Mouse (Mus musculus) erythroid progenitor cell, adult 5-6 weeks (primary cell): Measurements from ENCODE around the gene Rbm19. TPM values are rescaled to one million over a fixed set of nuclear protein-coding genes. Genes with fewer than 3 reads are reported as not detected.

Source experiments
- ATAC-seq: replicated peaks from 2 replicates; pipeline ENCODE4 v1.8.0; 2016; ENCODE audit warnings: moderate number of reproducible peaks, mild to moderate bottlenecking, moderate TSS enrichment, inconsistent platforms; ENCODE audit not compliant: poor library complexity, low FRiP score, severe bottlenecking
- total RNA-seq, 2 experiments: library from RNA; stranded (forward) in 1 of 2; stranded (reverse) in 1 of 2; fragments of 150-400 nt in 1 of 2; fragments of 186-747, 209-891 nt in 1 of 2; gene quantifications; 2 replicates each; pipeline versions ENCODE4 v1.2.3 to v1.2.4; 2015 to 2017; ENCODE audit warnings: low replicate concordance in 2 of 2

Rbm19 gene
- total RNA-seq, 2 experiments from 2014 or later, result 4.5 TPM; not detected in 1

- no peak for ATAC-seq
Observed at GRCm38 (mm10) chr5:120162689-120163088, 46.4 kb downstream of the Rbm19 start.

GRCm38 (mm10) chr5:120163428-120163827 is 47.2 kb downstream of the Rbm19 start:
- no peak for ATAC-seq

- ATAC-seq, result no peak
Observed at GRCm38 (mm10) chr5:120164450-120164849, 48.2 kb downstream of the Rbm19 start.

DNA sequence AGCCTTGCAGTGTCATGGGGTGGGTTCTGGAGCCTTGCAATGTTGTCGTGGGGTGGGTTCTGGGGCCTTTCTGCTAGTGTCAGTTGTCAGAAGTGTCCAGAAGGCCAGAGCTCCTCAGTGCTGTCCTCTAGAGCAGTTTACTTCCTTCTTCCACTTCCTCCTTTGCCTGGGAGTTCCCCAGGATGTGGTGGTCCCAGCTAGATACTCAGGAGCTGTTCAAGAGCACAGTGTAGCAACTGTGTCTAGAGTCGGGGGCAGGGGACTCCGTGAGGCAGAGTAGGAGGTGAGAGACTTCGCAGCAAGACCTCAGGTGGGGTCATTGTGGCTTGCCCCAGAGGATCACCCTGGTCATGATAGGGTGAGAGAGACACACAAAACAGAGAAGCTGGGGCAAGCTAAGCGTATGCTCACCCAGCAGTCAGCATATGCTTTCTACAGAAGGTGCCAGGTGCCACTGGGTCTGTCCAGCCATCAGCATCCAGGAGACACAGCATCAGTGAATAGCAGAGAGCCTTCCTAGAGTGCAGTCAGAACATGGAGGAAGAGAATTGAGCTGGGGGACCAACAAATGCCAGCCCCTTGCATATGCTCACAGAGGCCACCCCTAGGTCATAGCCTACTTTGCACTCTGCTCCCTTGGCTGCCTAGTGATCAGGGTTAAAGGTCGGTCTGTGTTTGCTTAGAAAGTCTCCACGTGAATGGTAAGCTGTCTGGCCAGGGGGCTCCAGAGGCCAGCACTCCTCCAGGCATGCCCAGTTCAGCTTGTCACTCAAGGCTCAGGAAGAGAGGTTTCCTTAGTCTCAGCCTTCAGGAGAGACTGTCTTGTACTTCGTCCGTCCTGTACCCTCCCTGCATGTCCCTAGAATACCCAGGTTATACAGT is 49.0 kb downstream of the Rbm19 start:
- no peak for ATAC-seq

- ATAC-seq, result no peak
Observed at GRCm38 (mm10) chr5:120167787-120168325, 51.6 kb downstream of the Rbm19 start.

DNA sequence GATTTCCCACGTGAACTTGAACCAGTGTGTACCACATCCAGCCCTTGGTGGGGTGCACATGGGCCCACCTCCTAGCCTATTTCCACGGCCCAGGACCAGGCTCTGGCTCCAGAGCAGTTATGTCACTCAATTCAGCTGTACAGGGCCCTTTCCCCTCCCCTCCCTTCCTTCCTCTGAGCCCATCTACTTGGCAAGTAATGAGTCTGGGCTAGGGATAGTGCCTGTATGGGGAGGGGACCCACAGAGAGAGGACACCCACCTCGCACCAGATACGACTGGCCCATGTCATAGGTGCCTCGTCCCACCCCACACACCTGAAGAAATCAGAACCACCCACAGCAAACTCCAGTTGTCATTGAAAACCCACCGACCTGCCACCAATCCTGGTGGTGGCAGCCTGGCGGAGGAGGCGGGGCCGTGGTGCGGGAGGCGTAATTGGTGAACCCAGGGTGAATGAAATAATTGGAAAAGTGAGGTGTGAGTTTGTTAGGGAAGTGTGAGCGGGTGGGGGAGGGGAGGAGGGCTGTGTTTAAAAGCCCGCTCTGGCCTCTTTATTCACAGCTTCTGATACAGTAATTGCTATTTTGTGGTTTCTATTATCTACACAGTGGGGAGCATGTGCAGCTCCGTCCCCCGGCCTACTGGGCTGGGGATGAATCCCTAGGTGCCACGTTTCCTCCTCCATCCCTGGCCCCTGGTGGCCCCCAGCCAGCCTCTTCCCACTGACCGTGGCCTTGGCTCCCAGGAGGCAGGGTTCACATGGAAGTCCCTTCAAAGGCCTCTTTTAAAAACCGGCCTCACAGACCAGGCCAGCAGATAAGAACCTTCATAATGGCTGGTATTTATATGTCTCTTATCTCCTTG is 55.8 kb downstream of the Rbm19 start:
- ATAC-seq, result no peak

DNA sequence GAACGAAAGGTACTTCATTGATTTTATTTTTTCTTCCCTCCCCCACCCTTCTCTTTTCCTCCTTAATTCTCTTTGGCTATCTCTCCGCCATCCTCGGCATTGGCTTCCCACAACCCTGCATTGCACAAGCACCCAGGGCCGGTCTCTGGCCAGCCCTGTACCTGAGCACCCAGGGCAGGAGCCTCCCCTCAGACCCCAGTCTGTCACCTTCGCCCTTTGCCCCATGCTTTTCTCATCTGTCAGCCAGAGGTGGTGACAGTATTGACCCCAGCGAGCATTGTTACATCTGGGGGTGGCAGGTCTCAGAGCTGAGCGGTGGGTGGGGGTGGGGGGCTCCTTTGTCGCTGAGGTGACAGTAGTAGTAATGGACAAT is 56.5 kb downstream of the Rbm19 start:
- ATAC-seq, result no peak

DNA sequence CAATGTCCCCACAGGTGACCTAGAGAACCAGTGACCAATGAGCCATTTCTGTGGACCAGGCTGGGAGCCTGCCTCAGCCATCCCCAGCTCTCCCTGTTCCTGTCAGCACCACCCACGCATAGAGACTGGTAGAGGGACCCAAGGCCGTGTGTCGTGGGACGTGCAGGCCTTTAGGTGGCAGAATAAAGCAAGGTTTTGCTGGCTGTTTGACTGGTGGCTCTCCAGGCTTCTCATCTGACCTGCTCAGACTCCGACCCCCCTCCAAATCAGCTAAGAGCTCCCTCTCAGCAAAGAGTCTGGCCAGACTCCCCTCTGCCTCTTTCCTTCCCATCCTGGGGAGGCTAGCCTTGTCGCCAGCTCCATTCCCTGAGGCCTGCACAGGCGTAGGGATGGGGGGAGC is 58.1 kb downstream of the Rbm19 start:
- ATAC-seq, result no peak

DNA sequence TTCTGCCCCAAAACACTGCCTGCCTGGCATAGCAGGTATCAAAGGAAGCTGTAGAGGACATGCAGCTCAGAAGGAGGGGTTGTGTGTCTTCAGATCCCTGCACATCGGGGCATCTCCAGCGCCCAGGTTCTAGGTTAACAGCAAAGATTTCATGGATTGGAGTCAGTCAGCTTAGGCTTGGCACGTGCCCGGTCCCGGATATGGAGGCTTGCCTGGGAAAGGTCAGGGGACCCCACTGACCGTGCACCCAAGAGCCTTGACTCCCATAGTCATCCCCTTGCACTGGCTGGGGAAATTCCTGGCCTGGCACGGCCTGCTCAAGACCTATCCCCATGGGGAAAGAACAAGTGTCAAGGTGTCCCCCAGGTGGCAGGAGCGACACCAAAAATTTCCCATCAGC is 59.0 kb downstream of the Rbm19 start:
- ATAC-seq, result no peak

DNA sequence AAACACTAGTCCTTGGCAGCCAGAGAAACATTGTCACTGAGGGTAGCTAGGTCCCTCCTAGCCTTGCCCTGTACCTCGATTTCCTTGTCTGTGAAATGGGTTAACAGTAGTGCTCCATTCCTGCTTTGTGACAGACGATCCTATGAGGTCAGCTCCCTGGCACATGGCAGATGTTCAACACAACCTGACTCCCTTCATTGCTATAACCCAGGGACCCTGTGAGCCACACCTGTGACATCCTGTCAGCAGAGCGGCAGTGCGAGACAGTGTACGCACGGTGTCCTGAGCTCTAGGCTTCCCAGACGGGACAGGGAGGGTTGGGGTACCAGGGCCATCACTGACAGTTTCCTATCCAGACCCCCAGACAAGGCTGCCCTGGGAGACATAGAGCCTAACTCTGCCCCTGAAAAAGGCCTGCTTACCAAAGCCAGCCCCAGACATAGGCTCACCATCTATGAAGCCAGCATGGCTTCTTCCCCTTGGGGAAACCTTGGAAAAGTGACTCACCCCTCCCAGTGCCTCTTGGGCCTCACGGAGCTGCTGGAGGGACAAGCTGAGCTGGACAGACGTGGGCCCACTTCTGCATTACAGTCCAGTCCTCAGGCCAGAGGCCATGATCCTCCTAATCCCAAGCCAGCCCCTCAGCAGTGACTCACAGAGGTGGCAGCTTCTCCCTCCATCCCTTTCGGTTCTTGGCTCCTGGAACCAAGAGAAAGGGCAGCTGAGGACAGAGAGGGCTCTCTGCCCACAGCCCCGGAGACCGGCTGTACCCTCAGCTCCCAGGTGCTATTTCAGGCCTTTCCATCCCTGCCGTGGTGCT is 60.2 kb downstream of the Rbm19 start:
- ATAC-seq, result no peak

GRCm38 (mm10) chr5:120177066-120177340 is 60.7 kb downstream of the Rbm19 start:
- ATAC-seq, result no peak

DNA sequence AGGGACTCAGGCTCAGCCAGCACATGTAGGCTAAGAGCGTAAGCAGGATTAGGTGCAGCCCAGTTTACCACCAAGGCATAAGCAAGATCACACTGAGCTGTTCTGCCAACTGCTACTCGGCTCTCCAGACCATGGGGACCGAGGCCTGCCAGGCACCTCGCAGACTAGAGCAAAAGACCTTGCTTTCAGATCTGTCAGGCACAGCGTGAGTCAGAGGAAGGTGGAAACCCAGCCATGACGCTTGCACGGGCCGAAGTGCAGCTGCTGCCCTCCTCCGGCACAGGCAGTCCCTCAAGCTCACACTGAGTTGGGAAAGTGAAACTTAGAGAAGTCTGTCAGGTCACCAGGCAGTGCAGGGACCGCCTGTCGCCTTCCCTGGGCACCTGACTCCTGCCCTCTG is 63.8 kb downstream of the Rbm19 start:
- ATAC-seq, result no peak

DNA sequence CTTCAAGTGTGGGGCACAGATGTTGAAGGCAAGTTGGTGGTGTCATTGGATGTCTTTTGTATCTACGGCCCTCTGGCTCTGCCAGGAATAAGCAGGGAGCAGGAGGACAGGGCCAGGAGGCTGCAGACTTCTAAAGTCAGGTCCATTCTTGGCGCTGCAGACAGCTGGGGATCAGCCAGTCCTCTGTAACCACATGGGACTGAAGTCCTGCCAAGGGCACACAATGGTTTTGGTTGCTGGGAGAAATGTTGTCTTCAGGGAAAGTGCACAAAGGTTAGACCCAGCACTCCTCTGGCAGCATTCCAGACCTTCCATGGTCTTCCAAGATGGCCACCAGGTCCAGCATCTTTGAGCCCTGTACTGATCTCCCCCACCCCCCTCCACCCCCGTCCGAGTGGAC is 65.1 kb downstream of the Rbm19 start:
- ATAC-seq, result no peak

- no peak for ATAC-seq
Observed at GRCm38 (mm10) chr5:120183321-120183720, 67.1 kb downstream of the Rbm19 start.

GRCm38 (mm10) chr5:120183790-120184189 is 67.5 kb downstream of the Rbm19 start:
- ATAC-seq, result no peak

DNA sequence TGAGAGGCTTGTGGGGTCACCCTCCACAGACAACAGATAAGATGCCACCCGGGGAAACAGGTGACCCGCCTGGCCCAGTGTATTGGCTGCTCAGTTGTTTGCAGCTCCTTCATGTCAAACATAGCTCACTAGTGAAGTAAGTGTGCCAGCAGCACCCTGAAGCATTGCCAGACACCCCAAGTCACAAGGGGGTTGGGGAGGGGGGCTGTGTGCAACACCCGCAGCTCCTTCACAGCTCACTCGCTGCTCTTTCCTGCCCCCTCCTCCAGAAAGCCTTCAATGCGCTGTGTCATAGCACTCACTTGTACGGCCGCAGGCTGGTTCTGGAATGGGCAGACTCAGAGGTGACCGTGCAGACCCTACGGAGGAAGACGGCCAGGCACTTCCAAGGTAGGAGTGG is 69.7 kb downstream of the Rbm19 start:
- no peak for ATAC-seq

DNA sequence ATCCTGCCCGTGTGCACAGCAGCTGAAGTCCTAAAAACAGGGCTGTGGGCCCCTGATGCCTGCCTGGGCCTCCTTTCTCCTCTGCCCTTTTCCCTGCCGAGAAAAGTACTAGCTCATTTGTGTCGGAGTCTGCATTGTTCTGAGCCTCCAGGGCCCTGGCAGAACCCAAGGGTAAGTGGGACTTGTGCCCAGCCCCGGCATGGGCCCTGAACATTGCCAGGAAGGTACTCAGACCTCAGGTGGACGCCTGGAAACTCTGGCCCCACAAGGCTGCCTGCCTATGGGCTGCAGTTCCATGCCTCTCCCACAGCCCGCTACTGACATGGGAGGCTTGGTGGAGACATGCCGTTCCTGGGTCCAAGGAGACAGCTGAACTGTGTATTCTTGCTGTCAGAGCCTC is 72.3 kb downstream of the Rbm19 start:
- ATAC-seq, result no peak

DNA sequence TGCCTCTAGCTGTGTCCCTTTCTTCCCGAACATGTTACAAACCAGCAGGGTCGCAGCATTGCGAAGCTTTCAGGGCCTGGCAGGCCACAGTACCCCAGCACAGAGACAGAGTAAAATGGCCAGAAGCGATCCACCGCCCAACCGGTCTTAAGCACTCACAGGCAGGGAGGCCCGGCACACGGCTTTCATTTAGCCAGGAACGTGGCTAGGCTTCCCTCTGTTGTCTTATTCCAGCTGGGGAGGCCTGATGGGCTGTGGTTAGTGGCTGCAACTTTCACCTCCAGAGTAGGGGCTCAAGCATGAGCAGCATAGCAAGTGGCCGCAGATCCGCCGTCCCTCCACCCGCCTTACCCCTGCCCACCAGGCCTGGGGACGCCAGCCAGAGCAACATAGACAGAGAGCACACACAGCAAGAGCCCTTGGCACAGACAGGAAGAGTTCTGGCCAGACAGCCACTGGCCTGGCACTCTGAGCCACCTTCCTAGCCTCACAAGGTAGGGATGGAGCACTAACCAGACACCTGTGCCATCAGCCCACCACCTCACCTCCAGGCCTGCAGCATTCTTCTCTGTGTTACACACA is 73.8 kb downstream of the Rbm19 start:
- no peak for ATAC-seq

GRCm38 (mm10) chr5:120191620-120192019 is 75.4 kb downstream of the Rbm19 start:
- ATAC-seq, result no peak
